Mouse (Mus musculus) liver, adult 2 months (tissue): ENCODE results near the gene 9130230L23Rik. TPM values are rescaled to one million over a fixed set of nuclear protein-coding genes. Genes with fewer than 3 reads are reported as not detected.

Source experiments
- DNase-seq: peaks from one replicate; pipeline ENCODE4 v3.0.0-alpha.2; 2011; ENCODE audit warnings: low read depth, low spot score; ENCODE audit errors: extremely low read depth
- H3K27ac ChIP-seq: fragments of 200-500 bp; replicated peaks from 2 replicates; pipeline ENCODE4 v1.5.1; 2012; ENCODE audit warnings: low read depth, mild to moderate bottlenecking, control low read depth, inconsistent platforms, low read length; ENCODE audit not compliant: insufficient read depth
- H3K27me3 ChIP-seq: fragments of 200-500 bp; 2 replicates; pipeline ENCODE4 v1.6.1; 2012; ENCODE audit warnings: mild to moderate bottlenecking, moderate library complexity, low read length, inconsistent platforms; ENCODE audit not compliant: control insufficient read depth, insufficient read depth
- H3K36me3 ChIP-seq: fragments of 200-500 bp; 2 replicates; pipeline ENCODE4 v1.6.1; 2012; ENCODE audit warnings: low read length, inconsistent platforms; ENCODE audit not compliant: control insufficient read depth, insufficient read depth
- H3K4me1 ChIP-seq: fragments of 200-500 bp; 2 replicates; pipeline ENCODE4 v1.6.1; 2011; ENCODE audit warnings: low read length; ENCODE audit not compliant: control insufficient read depth, insufficient read depth
- H3K4me3 ChIP-seq: fragments of 200-500 bp; 2 replicates; pipeline ENCODE4 v1.5.1; 2011; ENCODE audit warnings: low read depth, mild to moderate bottlenecking, control low read depth, low read length, moderate library complexity; ENCODE audit not compliant: insufficient read depth
- H3K79me2 ChIP-seq: fragments of 200-500 bp; 2 replicates; pipeline ENCODE4 v1.6.1; 2012; ENCODE audit warnings: inconsistent platforms, mild to moderate bottlenecking, low read length, moderate library complexity; ENCODE audit not compliant: control insufficient read depth, insufficient read depth
- H3K9ac ChIP-seq: fragments of 200-500 bp; 2 replicates; pipeline ENCODE4 v1.6.1; 2012; ENCODE audit warnings: low read depth, mild to moderate bottlenecking, control low read depth, inconsistent platforms, low read length
- CTCF ChIP-seq: fragments of 200-500 bp; IDR thresholded peaks from 2 replicates; pipeline ENCODE4 v1.5.1; 2011; ENCODE audit warnings: low read depth, low read length, control low read depth
- POLR2A ChIP-seq: fragments of 200-500 bp; IDR thresholded peaks from 2 replicates; pipeline ENCODE4 v1.6.1; 2011; ENCODE audit warnings: low read length, control low read depth; ENCODE audit not compliant: insufficient read depth; ENCODE audit errors: extremely low read depth
- WGBS: fragments of 180-500 bp; shearing (Covaris S2); methylation state at CpG from one replicate; pipeline ENCODE4 v1.1.7; 2018; 5-methylcytosine and 5-hydroxymethylcytosine counted together
- polyA plus RNA-seq: library from polyadenylated mRNA; depleted of rRNA; stranded (reverse); fragments of >200 nt; gene quantifications from 2 replicates; pipeline ENCODE4 v1.2.3, GENCODE M21; 2012
- total RNA-seq: library from RNA; depleted of rRNA; stranded (reverse); fragments of >200 nt; gene quantifications from 2 replicates; pipeline ENCODE4 v1.2.3, GENCODE M21; 2014

9130230L23Rik gene
- total and polyA plus RNA-seq, 2 experiments = 0.65 TPM; not detected in 1

GRCm38 (mm10) chr5:65955343-65956143 is 48.5 kb downstream of the 9130230L23Rik start:
- no peak overlapping the region for H3K27ac ChIP-seq
- TF ChIP-seq CTCF (peak; percentile 95), POLR2A (no peak)
- H3K4me1 ChIP-seq = no peaks in the 10 kb centered on the region
- H3K27me3 ChIP-seq = no peaks in the 10 kb centered on the region
- WGBS = 43% methylated on average over 23 of the region's 23 CpGs
- H3K79me2 ChIP-seq = no peaks in the 10 kb centered on the region
- DNase-seq = peak; percentile 44
- H3K9ac ChIP-seq = no peak overlapping the region
- H3K4me3 ChIP-seq = peak overlapping the region; percentile 32
- H3K36me3 ChIP-seq = no peaks in the 10 kb centered on the region

DNA sequence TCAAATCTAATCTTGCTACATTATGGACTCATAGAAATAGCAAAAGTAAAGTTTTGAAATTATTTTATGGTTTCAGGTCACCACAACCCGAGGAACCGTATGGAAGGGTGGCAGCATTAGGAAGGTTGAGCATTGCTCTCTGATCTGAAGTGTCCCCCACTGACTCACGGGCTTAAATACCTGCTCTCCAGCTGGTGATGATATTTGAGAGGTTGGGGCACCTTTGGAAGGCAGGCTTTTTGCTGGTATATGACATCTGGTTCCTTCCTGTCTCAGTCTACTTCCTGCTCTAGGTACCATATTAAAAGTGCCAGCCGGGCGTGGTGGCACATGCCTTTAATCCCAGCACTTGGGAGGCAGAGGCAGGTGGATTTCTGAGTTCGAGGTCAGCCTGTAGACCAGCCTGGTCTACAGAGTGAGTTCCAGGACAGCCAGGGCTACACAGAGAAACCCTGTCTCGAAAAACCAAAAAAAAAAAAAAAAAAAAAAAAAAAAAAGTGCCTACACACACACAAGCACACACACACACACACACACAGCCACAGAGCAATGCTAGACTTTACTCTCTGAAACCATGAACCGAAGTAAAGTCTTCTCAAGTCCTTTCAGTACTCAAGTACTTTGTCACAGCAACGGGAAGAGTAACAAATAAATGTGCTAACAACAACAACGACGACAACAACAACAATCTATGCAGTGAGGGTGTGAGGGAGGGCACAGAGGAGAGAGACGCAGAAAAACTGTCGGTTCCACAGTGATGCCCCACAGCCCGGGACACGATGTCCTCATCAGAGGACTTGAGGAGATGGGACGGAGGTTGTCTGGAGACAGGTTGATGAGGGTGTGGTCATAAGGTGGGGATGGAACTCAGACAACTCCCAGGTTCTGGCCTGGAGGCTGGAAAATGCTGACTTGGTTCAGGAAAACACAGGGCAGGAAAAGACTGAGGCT is 49.7 kb downstream of the 9130230L23Rik start:
- Histone ChIP-seq H3K27ac (no peak overlapping the region), H3K27me3 (no peaks in the 10 kb centered on the region), H3K4me3 (no peak overlapping the region), H3K36me3 (no peaks in the 10 kb centered on the region), H3K79me2 (no peaks in the 10 kb centered on the region), H3K9ac (no peak overlapping the region), H3K4me1 (no peaks in the 10 kb centered on the region)
- WGBS = 92% methylated on average over 15 of the region's 16 CpGs
- no peak for TF ChIP-seq POLR2A
- TF ChIP-seq CTCF = no peak
- DNase-seq = no peak

DNA sequence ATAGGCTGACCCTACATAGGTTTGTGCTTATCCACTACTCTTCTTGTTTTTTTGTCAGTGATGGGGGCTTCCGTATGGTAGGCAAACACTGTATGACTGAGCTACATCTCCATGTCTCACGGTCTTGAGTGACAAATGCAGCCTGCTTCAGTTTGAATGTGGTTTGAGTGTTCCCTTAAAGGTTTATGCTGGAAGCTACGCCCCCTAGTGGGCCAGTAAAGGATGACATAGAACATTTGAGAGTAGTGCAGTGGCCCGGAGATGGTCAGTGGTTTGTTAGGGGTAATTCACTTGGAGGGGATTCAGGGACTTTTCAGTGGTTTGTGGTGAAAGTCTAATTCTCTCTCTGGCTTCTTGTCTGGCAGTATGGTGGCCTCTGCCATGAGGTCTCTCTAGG is 52.6 kb downstream of the 9130230L23Rik start:
- TF ChIP-seq CTCF (no peak), POLR2A (no peak)
- H3K27ac ChIP-seq = no peak overlapping the region
- no peaks in the 10 kb centered on the region for H3K79me2 ChIP-seq
- no peak for DNase-seq
- 70% methylated on average over 4 of the region's 4 CpGs for WGBS
- no peaks in the 10 kb centered on the region for H3K4me1 ChIP-seq
- H3K27me3 ChIP-seq = no peaks in the 10 kb centered on the region
- no peak overlapping the region for H3K4me3 ChIP-seq
- H3K36me3 ChIP-seq = no peaks in the 10 kb centered on the region
- no peak overlapping the region for H3K9ac ChIP-seq

GRCm38 (mm10) chr5:65950679-65951512 is 53.2 kb downstream of the 9130230L23Rik start:
- Histone ChIP-seq H3K27me3 (no peaks in the 10 kb centered on the region), H3K79me2 (no peaks in the 10 kb centered on the region), H3K36me3 (no peaks in the 10 kb centered on the region), H3K9ac (no peak overlapping the region), H3K27ac (no peak overlapping the region), H3K4me1 (no peaks in the 10 kb centered on the region), H3K4me3 (no peak overlapping the region)
- TF ChIP-seq CTCF (no peak), POLR2A (no peak)
- no peak for DNase-seq
- 80% methylated on average over 18 of the region's 18 CpGs for WGBS

- H3K4me1 ChIP-seq = no peaks in the 10 kb centered on the region
- no peaks in the 10 kb centered on the region for H3K27me3 ChIP-seq
- WGBS = 87% methylated on average over 6 of the region's 6 CpGs
- H3K36me3 ChIP-seq = no peaks in the 10 kb centered on the region
- no peak for DNase-seq
- no peak overlapping the region for H3K4me3 ChIP-seq
- no peak overlapping the region for H3K27ac ChIP-seq
- H3K79me2 ChIP-seq = no peaks in the 10 kb centered on the region
- no peak overlapping the region for H3K9ac ChIP-seq
- no peak for TF ChIP-seq CTCF
- no peak for TF ChIP-seq POLR2A
Measured at GRCm38 (mm10) chr5:65950236-65950635, 53.8 kb downstream of the 9130230L23Rik start.
